Mouse (Mus musculus) c-Kit-positive CD71-positive TER-119-negative erythroid progenitor cells, embryonic 14.5 days (primary cell): ENCODE results near the gene Mmp17.
A peak's percentile ranks its signal among the peaks of the same experiment; 100 is the strongest.
"Not testable (repeated sequence)": the region's sequence is repeated elsewhere in the genome, so short reads cannot be mapped to it uniquely, and the experiment has no call there.

Experiments
- DNase-seq: peaks from one replicate; pipeline ENCODE4 v3.0.0-alpha.2; 2013; ENCODE audit warnings: low read depth

The Mmp17 gene

DNA sequence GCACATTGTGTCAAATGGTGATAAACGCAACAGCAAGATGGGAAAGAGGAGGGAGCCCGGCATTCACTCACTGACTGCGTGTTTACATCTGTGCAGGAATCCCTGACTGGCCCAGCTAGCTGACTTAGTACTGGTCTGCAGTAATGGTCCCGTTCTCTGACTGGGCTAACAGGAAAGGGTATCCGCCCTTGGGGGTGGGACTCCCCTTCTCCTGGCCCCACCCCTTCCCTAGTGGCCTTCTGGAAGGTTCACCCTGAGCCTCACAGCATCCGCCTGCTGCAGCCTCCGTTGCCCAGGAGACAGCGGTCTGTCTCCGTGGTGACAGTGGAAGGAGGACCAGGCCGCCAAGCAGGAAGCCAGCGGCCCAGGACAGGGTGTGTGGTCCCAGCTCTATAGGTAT is 6.9 kb downstream of the Mmp17 start:
- no peak for DNase-seq

DNA sequence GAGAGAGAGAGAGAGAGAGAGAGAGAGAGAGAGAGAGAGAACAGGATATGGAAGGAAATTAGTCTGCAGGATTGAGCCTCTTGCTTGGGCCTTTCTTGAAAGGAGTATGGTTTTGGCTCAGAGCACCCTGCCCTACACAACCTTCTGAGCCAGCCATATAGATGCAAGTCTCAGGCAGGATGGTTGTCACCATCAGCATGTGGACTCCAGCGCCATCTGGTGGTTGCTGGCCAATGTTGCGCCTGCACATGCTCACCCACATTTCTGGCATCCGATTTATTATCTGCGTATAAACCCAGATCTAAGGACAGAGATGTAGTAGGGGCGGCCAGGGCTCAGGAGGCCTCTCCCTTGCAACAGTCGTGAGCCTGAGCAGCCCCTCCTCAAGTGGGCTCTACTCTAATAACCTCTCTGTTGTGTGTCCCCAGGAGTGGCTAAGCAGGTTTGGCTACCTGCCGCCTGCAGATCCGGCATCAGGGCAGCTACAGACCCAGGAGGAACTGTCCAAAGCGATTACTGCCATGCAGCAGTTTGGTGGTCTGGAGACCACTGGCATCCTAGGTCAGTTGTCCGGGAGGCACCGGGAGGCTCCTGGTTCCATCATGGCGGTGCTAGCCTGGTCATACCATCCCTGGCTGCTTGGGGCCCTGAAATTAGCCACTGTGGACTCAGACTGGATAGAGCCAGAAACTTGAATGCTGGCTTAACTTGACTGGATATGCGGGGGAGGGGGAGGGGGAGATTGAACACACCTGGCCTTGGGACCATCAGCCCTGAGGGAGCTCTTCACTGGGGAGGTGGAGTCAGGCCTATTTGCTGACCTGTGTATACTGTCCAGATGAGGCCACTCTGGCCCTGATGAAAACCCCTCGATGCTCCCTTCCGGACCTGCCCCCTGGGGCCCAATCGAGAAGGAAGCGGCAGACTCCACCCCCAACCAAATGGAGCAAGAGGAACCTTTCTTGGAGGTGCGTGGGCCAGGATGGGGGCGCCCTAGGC is 10.4 kb downstream of the Mmp17 start:
- DNase-seq = peak; percentile 66

DNA sequence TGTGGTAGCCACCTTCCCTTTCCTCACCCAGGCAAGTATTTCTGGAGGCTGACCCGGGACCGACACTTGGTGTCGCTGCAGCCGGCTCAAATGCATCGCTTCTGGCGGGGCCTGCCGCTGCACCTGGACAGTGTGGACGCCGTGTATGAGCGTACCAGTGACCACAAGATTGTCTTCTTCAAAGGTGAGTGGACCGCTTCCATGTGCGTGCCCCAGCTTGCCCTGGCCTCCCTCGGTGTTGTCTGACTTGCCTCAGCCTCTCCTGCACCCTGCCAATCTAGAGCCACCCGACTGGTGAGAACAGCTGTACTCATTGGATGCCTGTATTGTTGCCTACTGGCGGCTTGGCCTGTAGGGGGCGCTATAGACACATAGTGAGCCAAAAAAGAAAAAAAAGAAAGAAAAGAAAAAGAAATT is 18.1 kb downstream of the Mmp17 start:
- DNase-seq = no peak

DNA sequence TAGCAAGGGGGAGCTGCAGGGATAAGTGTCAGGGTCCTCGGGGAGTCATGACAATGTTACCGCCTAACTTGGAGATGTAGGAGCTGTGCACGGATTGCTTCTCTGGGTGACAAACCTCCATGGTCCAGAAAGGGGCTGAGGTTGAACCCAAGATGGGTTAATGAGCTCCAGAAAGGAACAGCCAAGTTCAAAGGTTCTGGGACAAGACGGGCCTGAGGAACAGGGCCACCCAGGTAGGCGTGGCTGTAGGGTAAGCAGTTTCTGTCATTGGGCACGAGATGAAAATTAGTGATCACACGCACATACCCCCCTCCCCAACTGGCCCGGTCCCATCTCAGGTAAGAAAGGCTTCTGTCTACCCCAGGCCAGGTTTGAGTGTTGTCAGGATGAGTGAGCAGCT is 23.5 kb downstream of the Mmp17 start:
- DNase-seq = no peak

DNA sequence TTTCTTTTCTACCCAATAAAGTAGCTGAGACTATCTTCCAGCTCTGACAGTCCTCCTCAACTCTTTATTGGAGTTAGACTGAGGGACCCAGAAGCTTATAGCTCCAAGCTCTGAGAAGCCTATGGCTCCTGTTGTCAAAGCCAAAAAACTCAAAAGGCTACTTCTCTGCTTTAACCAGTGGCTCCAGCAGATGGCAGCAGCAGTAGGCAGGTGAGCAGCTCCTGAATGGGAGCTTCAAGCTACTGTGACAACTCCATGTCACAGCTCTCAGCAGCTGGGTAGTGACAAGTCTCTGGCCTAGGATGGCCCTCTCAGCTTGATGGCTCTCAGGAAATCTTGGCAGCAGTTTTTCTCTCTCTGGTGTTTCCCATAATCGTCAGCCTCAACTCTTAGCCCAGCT is 27.1 kb downstream of the Mmp17 start:
- peak; percentile 56 for DNase-seq

DNA sequence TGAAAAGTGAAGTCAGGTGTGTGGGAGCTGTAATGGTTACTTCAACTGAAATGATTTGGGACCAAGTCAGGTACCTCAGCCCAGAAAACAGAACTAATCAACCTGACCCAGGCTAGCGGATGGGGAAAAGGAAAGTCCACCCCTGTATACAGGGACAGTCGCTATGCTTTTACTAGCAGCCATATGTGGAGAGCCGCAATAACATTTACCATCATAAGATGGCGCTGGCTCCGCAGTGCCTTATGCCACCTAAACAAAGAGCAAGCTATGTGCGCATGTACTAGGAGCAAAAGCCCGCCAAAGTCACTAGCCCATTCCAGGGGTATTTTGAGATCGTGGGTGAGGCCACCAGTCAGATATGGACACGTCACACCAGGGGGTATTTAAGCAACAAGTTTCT is 36.6 kb downstream of the Mmp17 start:
- DNase-seq = not testable (repeated sequence)

DNA sequence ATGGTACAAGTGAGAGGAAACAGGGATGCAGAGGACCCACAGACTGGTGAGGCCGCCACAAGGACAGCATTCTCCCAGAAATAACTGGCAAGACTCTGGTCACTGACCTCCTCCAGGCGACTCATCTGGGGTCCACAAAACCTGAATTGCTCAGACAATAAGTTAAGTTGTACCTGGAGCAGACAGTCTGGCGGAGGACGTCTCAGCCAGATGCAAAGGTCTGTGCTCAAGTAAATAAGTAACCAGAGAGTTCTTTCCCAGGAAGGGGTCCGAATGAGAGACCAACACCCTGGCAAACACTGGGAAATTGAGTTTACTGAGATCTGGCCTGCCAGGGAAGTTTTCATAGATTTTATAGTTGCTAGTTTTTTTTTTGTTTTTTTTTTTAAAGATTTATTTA is 37.4 kb downstream of the Mmp17 start:
- no peak for DNase-seq

DNA sequence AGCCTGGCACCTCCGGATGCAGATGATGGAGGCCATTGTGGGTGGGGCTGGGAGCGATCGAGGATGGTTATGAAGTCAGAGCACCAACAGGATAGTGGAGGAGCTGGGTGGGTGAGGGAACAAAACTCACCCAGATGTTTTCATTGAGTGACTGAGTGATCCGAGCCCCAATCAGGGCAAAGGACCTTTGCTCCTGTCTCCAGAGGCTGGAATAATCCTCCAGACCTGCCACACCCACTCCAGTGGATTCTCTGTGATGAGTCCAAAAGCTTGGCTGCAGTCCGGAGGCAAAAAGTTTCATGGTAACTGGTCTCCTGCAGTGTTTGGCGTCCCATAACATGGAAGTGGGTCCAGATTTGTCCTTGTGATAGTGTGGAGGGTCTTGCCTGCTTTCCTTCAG is 42.1 kb downstream of the Mmp17 start:
- no peak for DNase-seq

DNA sequence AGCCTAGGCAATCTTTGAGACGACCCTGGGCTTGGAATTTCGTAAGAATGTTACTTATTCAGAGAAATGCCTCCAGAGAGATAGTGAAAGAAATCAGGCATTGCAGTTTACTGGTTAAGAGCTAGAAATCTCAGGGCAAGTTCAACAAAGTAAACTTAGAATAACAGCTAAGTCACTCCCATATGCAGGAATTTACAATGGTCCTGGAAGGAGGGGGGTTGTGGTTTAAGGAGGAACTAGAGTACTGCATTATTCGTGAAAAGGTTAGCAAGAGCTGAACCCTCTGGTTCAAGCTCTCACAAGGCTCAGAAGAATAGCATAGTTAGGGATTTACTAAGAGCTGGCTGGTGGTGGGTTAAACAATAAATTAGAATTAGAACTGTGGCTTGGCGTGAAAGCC is 42.6 kb downstream of the Mmp17 start:
- not testable (repeated sequence) for DNase-seq

DNA sequence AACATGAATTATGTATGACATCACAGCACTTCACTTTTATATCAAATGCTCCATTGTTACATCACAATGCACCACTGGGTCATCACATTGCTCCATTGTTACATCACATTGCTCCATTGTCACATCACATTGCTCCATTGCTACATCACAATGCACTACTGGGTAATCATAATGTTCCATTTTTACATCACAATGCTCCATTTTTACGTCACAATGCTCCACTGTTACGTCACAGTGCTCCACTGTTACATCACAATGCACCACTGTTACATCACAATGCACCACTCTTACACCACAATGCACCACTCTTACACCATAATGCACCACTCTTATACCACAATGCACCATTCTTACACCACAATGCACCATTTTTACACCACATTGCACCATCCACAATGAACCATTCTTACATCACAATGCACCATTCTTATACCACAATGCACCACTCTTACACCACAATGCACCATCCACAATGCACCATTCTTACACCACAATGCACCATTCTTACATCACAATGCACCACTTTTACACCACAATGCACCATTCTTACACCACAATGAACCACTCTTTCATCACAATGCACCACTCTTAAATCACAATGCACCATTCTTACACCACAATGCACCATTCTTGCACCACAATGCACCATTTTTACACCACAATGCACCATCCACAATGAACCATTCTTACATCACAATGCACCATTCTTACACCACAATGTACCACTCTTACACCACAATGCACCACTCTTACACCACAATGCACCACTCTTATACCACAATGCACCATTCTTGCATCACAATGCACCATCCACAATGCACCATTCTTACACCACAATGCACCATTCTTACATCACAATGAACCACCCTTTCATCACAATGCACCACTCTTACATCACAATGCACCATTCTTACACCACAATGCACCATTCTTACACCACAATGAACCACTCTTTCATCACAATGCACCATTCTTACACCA is 48.6 kb downstream of the Mmp17 start:
- not testable (repeated sequence) for DNase-seq

DNA sequence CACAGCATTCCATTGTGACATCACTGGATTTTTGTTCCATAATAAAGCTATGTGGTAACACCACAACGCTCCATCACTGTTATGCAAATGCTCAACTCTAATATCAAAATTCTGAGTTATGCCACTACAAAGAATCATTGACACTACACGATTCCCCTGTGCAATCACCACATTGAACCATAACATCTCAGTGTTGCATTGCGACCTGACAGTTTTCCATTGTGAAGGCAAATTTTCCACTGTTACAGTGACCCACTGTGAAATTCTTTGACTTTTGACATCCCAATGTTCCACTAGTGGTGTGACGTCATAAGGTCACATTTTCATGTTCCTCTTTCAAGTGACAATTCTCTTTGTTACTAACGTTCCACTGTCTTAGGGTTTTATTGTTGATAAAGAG is 66.9 kb downstream of the Mmp17 start:
- DNase-seq = no peak

DNA sequence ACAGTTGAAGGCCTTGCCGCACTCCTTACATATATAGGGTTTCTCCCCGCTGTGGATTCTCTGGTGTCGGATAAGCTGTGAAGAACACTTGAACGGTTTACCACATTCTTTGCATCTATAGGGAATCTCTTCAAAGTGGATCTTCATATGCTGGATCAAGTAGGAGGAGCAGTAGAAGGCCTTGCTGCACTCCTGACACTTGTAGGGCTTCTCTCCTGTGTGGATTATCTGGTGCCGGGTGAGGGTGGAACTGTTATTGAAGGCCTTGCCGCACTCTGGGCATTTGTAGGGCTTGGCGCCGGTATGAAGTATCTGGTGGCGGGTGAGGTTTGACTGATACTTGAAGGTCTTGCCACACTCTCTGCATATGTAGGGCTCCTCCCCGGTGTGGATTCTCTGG is 73.0 kb downstream of the Mmp17 start:
- no peak for DNase-seq

DNA sequence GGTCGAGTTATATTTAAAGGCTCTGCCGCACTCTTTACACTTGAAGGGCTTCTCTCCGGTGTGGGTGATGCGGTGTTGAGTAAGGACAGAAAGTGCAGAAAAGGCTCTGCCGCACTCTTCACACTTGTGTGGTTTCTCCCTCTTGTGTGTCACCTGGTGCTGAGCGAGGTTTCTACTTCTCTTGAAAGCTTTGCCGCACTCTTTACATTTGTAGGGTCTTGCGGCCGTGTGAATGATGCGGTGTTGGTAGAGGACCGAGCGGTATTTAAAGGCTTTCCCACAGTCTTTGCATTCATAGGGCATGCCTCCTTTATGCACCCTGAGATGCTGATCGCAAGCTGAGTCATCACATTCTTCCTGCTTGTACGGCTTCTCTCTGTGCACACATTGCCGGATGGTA is 74.0 kb downstream of the Mmp17 start:
- DNase-seq = no peak
